Mouse (Mus musculus) forebrain, embryonic 14.5 days (tissue): ENCODE measurements around the gene Kif6. TPM values are rescaled to one million over a fixed set of nuclear protein-coding genes. Genes with fewer than 3 reads are reported as not detected.
A peak's percentile ranks its signal among the peaks of the same experiment; 100 is the strongest.

ENCODE experiments used
- ATAC-seq: fragments of 200-750 bp; cut with Nextera tagmentation; 2 replicates; pipeline ENCODE4 v1.8.0; 2017; ENCODE audit warnings: mild to moderate bottlenecking, moderate library complexity
- DNase-seq: peaks from one replicate; pipeline ENCODE4 v3.0.0-alpha.2; 2015; ENCODE audit warnings: low spot score
- H3K27ac ChIP-seq: fragments of 300-500 bp; sonication (generic); 2 replicates; pipeline ENCODE4 v1.5.1; 2014; ENCODE audit warnings: low read depth, mild to moderate bottlenecking, control low read depth, low read length, moderate library complexity
- H3K27me3 ChIP-seq: fragments of 300-500 bp; sonication (generic); replicated peaks from 2 replicates; pipeline ENCODE4 v1.6.1; 2014; ENCODE audit warnings: low read length, control low read depth, mixed read lengths; ENCODE audit not compliant: control insufficient read depth, insufficient read depth
- H3K36me3 ChIP-seq: fragments of 300-500 bp; sonication (generic); 2 replicates; pipeline ENCODE4 v1.6.1; 2014; ENCODE audit warnings: low read length, control low read depth; ENCODE audit not compliant: control insufficient read depth, insufficient read depth
- H3K4me1 ChIP-seq: fragments of 300-500 bp; sonication (generic); 2 replicates; pipeline ENCODE4 v1.6.1; 2014; ENCODE audit warnings: antibody characterized with exemption, low read length, control low read depth; ENCODE audit not compliant: control insufficient read depth, insufficient read depth
- H3K4me2 ChIP-seq: fragments of 300-500 bp; sonication (generic); 2 replicates; pipeline ENCODE4 v1.6.1; 2014; ENCODE audit warnings: mild to moderate bottlenecking, control low read depth, low read length
- H3K4me3 ChIP-seq: fragments of 300-500 bp; sonication (generic); 2 replicates; pipeline ENCODE4 v1.5.1; 2014; ENCODE audit warnings: low read depth, low read length, control low read depth
- H3K9ac ChIP-seq: fragments of 300-500 bp; sonication (generic); 2 replicates; pipeline ENCODE4 v1.6.1; 2014; ENCODE audit warnings: mild to moderate bottlenecking, low read length, control low read depth, moderate library complexity
- H3K9me3 ChIP-seq: fragments of 300-500 bp; sonication (generic); replicated peaks from 2 replicates; pipeline ENCODE4 v1.6.1; 2016; ENCODE audit warnings: low read length, control low read depth, mixed read lengths; ENCODE audit not compliant: control insufficient read depth
- WGBS: fragments of 180-500 bp; shearing (Covaris S2); extraction: QIAGEN DNeasy Blood & Tissue Kit; methylation state at CpG from one replicate; pipeline ENCODE4 v1.1.7; 2014; 5-methylcytosine and 5-hydroxymethylcytosine counted together
- polyA plus RNA-seq: library from polyadenylated mRNA; unstranded; fragments of >200 nt; fragmentation: Nextera tagmentation; extraction: Ambion mirVana; gene quantifications from 2 replicates; pipeline ENCODE4 v1.2.1, GENCODE M21; 2014

Kif6 gene
- polyA plus RNA-seq, 1 experiment from 2014 or later, result 1.2 TPM

GRCm38 (mm10) chr17:49855785-49856184 is 240.8 kb downstream of the Kif6 start:
- Histone ChIP-seq H3K4me1 (no peaks in the 10 kb centered on the region), H3K36me3 (no peaks in the 10 kb centered on the region), H3K27ac (no peak overlapping the region), H3K9me3 (no peaks in the 10 kb centered on the region), H3K4me2 (no peak overlapping the region), H3K4me3 (no peak overlapping the region), H3K9ac (no peak overlapping the region), H3K27me3 (no peaks in the 10 kb centered on the region)
- DNase-seq, result no peak
- ATAC-seq, result no peak; the same call in 1 of the 2 replicates
- WGBS, result 30% methylated on average over 4 of the region's 4 CpGs

DNA sequence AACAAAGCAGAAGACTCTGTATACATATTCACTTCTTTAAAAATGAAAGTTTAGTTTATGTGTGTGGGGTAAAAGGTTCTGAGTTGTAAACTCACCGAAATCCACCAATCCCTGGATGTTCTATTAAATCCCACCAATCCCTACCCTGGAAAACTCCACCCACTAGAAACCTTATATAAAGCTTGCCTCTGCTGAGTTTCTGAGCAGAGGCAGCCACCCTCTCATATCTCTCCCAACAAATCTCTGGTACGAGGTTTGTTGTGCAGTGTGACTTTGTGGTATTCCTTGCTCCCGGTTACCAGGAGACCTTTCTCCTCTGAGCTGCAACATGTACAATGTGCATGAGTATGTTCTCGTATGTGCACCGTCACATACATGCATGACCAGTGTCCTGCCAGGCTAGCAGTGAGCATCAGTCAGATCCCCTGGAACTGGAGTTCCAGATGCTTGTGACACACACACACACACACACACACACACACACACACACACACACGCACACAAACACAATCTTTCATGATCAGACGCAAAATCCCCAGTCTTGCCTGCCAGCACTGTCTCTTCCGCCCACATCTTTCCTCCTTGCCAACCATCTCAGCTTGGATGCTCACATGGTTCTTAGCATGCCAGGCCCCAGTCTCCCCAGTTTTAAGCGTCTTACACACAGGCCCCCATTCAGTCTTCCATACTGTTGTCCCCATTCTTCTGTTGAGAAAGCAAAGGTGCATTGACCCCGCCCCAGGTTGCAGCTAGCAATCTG is 245.3 kb downstream of the Kif6 start:
- H3K9me3 ChIP-seq, result no peaks in the 10 kb centered on the region
- WGBS, result 91% methylated on average over 10 of the region's 10 CpGs
- peaks cover 13% of the 10 kb centered on the region for H3K4me1 ChIP-seq
- ATAC-seq (no peak), DNase-seq (no peak)
- no peak overlapping the region for H3K4me3 ChIP-seq
- H3K9ac ChIP-seq, result no peak overlapping the region
- H3K4me2 ChIP-seq, result no peak overlapping the region
- H3K27ac ChIP-seq, result no peak overlapping the region
- no peaks in the 10 kb centered on the region for H3K27me3 ChIP-seq
- no peaks in the 10 kb centered on the region for H3K36me3 ChIP-seq

- no peak overlapping the region for H3K9ac ChIP-seq
- peak overlapping the region; percentile 17; the same call in 1 of the 2 replicates for H3K27ac ChIP-seq
- peaks cover 23% of the 10 kb centered on the region for H3K4me1 ChIP-seq
- no peaks in the 10 kb centered on the region for H3K36me3 ChIP-seq
- peak; percentile 42 for DNase-seq
- H3K4me2 ChIP-seq, result no peak overlapping the region
- no peak overlapping the region for H3K4me3 ChIP-seq
- no peak for ATAC-seq
- no peaks in the 10 kb centered on the region for H3K9me3 ChIP-seq
- 29% methylated on average over 5 of the region's 5 CpGs for WGBS
- H3K27me3 ChIP-seq, result no peaks in the 10 kb centered on the region
Observed at GRCm38 (mm10) chr17:49863597-49863996, 248.7 kb downstream of the Kif6 start.

GRCm38 (mm10) chr17:49865604-49866003 is 250.7 kb downstream of the Kif6 start:
- no peak overlapping the region for H3K9ac ChIP-seq
- ATAC-seq, result no peak
- H3K4me1 ChIP-seq, result peaks cover 23% of the 10 kb centered on the region
- H3K27me3 ChIP-seq, result no peaks in the 10 kb centered on the region
- WGBS, result 94% methylated on average over 2 of the region's 2 CpGs
- H3K9me3 ChIP-seq, result no peaks in the 10 kb centered on the region
- no peaks in the 10 kb centered on the region for H3K36me3 ChIP-seq
- H3K4me3 ChIP-seq, result no peak overlapping the region
- H3K27ac ChIP-seq, result no peak overlapping the region
- DNase-seq, result no peak
- no peak overlapping the region for H3K4me2 ChIP-seq

DNA sequence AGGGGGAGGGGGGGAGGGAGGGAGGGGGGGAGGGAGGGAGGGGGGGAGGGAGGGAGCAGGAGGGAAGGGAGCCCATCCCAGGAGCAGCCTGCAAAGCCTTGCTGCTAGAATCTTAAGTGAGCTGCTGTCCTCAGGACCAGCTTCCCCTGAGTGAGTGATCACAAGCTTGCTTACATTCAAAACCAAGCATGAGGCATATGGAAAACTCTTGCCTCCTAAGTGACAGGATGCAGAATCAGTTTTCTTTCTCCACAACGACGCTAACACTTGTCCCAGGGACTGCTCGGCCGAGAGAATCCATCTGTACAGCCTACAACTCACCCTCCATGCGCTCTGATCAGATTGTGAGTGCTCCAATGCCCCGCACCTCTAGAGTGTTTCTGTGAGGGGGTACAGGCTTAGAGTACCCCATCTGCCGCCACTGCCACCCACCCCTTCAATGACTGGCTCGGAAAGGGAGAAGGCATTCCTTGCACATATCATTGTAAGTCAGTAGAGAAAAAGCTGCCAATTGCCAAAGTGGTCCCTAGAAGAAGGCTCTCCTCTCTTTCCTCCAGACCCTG is 251.8 kb downstream of the Kif6 start:
- Histone ChIP-seq H3K27ac (peak overlapping the region; percentile 90), H3K4me3 (no peak overlapping the region), H3K9me3 (no peaks in the 10 kb centered on the region), H3K4me1 (peaks cover 23% of the 10 kb centered on the region), H3K36me3 (no peaks in the 10 kb centered on the region), H3K9ac (0 out of 2 replicates have a peak overlapping the region, but pooled peaks have one; percentile 21), H3K4me2 (0 out of 2 replicates have a peak overlapping the region, but pooled peaks have one; percentile 12), H3K27me3 (no peaks in the 10 kb centered on the region)
- DNase-seq, result peak; percentile 53
- peak; percentile 60 for ATAC-seq
- WGBS, result 58% methylated on average over 8 of the region's 8 CpGs

DNA sequence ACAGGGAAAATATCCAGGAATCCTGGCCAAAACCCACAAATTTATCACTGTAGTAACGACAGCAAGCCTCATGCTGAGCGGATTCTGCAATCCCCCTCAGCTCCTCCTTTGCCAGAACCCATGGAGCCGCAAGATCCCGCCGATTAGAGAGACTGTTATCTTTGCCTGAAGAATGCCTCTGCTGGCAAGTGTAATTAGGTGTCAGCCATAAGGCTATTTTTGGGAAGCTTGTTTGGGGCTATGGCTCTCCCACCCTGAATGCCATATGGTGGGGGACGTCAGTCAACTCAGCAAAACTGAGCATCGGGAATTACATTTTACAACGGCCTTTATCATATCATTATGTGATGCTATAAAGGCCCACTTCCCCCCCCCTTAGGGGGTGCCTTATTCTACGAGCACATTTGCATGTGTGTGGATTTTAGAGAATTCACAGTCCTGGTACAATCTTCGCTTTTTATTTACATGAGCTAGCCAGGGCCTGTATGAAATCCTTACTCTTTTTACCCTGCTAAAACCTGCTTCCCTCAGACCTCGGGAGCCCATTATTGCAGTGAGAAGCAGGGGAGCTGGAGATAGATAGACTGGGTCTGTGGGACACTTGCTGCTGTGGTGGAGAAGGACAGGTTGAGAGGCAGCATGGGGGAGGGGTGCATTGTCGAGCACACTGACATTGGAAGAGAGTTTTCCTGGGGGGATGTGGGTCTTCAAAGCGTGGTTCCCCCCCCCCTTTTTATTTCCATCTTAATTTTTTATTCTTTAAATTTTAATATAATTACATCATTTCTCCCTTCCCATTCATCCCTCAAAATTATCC is 252.6 kb downstream of the Kif6 start:
- DNase-seq (peak; percentile 89), ATAC-seq (peak; percentile 80)
- Histone ChIP-seq H3K4me3 (no peak overlapping the region), H3K27me3 (no peaks in the 10 kb centered on the region), H3K9me3 (no peaks in the 10 kb centered on the region), H3K9ac (peak overlapping the region; percentile 21; the same call in 1 of the 2 replicates), H3K36me3 (no peaks in the 10 kb centered on the region), H3K4me1 (peaks cover 23% of the 10 kb centered on the region), H3K27ac (peak overlapping the region; percentile 90), H3K4me2 (0 out of 2 replicates have a peak overlapping the region, but pooled peaks have one; percentile 12)
- WGBS, result 17% methylated on average over 13 of the region's 13 CpGs

DNA sequence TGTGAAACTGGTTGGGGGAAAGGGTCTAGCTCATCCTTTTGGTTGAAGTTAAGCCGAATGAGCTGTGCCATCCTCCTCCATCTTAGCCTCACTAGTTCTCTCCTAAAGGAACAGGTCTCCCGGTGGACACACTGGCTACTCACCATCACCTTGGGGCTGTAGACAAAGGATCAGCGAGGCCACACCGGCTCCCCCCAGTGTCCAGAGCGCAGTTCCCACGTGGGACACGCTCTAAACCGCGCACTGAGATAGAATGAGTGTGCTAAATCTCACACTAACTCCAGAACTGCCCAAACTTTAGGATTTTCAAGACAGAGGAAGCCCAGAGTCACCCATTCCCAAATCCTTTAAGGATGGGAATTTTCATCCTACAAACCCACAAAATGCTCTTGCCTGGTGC is 254.3 kb downstream of the Kif6 start:
- DNase-seq (no peak), ATAC-seq (no peak)
- H3K4me1 ChIP-seq, result peaks cover 12% of the 10 kb centered on the region
- no peak overlapping the region for H3K27ac ChIP-seq
- no peak overlapping the region for H3K4me3 ChIP-seq
- WGBS, result 87% methylated on average over 9 of the region's 9 CpGs
- no peaks in the 10 kb centered on the region for H3K9me3 ChIP-seq
- no peaks in the 10 kb centered on the region for H3K36me3 ChIP-seq
- H3K4me2 ChIP-seq, result no peak overlapping the region
- no peak overlapping the region for H3K9ac ChIP-seq
- no peaks in the 10 kb centered on the region for H3K27me3 ChIP-seq

DNA sequence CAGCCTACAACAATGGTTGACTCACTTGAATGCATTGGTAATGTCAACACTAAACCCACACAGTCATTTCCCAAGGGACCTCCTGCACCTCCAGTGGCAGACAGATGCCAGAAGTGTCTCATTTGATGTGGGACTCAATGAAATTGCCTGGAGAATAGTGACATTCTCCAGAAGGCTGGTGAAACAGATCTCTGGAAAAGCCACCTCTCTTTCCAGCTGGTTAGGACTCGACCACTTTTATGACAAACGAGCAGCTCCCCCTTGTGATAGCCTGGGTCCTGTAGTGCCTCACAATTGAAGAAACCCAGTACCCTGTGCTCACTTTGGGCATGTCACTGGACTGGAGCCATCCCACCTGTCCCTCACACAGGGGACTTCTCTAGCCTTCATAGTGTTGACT is 257.4 kb downstream of the Kif6 start:
- Histone ChIP-seq H3K9ac (no peak overlapping the region), H3K27ac (no peak overlapping the region), H3K4me1 (peaks cover 10% of the 10 kb centered on the region), H3K9me3 (no peaks in the 10 kb centered on the region), H3K4me2 (no peak overlapping the region), H3K27me3 (no peaks in the 10 kb centered on the region), H3K4me3 (no peak overlapping the region), H3K36me3 (no peaks in the 10 kb centered on the region)
- 41% methylated on average over 2 of the region's 2 CpGs for WGBS
- DNase-seq (no peak), ATAC-seq (no peak)
